Mouse (Mus musculus) spleen, adult 10 weeks (tissue): Measurements from ENCODE around the gene Gypa. TPM values are rescaled to one million over a fixed set of nuclear protein-coding genes. Genes with fewer than 3 reads are reported as not detected.

Experiments
- polyA plus RNA-seq: library from polyadenylated mRNA; stranded (reverse); fragments of 350-450 nt; fragmentation: Illumina TruSeq; extraction: RNeasy Lipid Tissue Mini Kit (QIAGEN cat#74804); gene quantifications from one replicate; pipeline ENCODE4 v1.2.3, GENCODE M21; 2015; ENCODE audit warnings: low replicate concordance; ENCODE audit not compliant: insufficient read depth

The Gypa gene
- polyA plus RNA-seq = 106 TPM

DNA sequence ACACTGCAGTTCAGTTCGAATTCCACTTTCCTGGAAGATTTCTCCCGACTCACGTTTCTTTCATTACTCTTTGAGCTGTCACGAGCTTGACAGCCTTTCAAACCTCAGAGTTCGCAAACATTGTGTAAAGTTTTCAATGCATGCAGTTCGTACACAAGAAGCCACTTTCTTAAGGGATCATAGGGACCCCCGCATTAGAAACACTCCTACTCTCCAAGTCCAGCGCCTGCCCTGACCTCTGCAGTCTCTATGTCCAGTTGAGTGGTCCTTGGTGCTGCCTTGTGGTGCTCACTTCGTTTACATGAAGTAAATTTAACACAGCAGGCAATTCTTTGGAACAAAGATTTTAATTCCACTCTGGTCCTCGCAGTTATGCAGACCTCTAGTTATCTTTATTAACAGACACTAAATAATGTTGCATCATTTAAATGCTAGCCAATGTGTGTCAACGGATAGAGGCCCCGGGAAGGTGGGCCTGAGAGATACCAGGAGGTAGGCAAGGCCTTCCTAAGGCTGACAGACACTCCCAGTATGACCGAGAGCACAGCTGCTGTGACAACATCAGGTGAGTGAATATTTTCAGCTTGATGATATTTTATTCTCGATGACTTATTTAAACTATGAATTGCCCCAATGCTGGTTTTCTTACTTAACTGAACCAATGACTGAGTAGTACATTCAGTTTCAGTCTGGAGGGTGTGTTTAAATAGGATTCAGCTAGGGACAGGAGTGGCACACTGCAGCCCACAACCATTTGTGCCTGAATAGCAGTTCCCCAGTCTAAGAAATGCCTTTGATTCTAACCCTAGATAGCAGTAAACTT is at the start of gene Gypa:
Gypa (plus strand) TSS at position 259 of the 823 bp plus-strand sequence.

Other genes starting within 250 kb of the Gypa start
- gene Frem3, start 117.3 kb downstream of the Gypa start, polyA plus RNA-seq = not detected
- gene Smarca5, start 245.7 kb downstream of the Gypa start, polyA plus RNA-seq = 83.6 TPM